ENCODE assay signal across 8 mouse cellular contexts in the genomic region with DNA sequence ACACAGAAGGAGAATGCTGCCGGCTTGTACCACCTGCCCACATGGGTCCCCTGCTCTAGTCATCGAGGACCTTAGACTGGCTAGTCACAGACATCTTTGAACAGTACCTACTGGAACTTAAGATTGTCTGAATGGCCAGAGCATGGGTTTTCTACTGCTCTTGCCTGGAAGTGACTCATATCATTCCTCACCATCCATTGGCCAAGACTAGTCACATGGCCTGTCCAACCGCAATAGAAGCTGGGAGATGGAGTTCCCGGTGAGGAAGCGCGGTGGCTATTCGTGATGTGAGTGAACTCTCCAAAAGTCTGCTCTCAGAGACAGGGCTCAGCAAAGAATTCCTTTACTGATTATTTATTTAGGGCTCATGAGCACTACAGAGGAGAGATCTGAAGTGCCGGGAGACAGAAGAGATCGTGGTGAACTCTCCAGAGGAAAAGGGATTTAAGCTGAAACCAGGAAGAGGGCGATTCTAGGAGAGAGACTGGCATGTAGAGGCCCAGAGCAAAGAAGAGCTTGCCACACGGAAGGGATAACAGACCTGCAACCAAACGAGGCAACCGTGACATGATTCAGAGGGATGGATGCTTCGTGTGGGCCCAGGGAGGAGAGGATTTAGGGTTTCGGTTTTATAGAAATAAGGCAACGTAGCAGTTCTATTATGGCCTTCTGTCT. TPM values are rescaled to one million over a fixed set of nuclear protein-coding genes. Genes with fewer than 3 reads are reported as not detected.
A peak's percentile ranks its signal among the peaks of the same experiment; 100 is the strongest.
DNase-seq lines count a peak whose midpoint lies in the region; ATAC-seq and TF ChIP-seq lines count a peak whose summit lies in the region.

No protein-coding gene starts in this region.

- POLR2A ChIA-PET in Patski (lab: Charles Lee): interaction anchor here (0.6 to 2.3 kb wide), 3 partner anchors 18 to 44 kb away, joined by 3 to 7 read pairs (median 4); no protein-coding TSS in a partner anchor

- no peak for TF ChIP-seq POLR2A in olfactory bulb, adult 2 months (IDR thresholded peaks at IDR 0.05; ENCODE audit: insufficient read depth, low read depth, low read length)

- no peaks in the 10 kb centered on the region for H3K27me3 ChIP-seq in Patski
- H3K27me3 ChIP-seq in hindbrain, embryonic 10.5 days (ENCODE audit: insufficient read depth, poor library complexity, severe bottlenecking): no peaks in the 10 kb centered on the region
- H3K27me3 ChIP-seq in lung, embryonic 15.5 days: no peaks in the 10 kb centered on the region

- 18% methylated on average over 16 of the region's 16 CpGs for WGBS in hindbrain, embryonic 10.5 days
- WGBS in lung, embryonic 15.5 days: 12% methylated on average over 16 of the region's 16 CpGs
- WGBS in olfactory bulb, adult 2 months: 9% methylated on average over 16 of the region's 16 CpGs

- peak overlapping the region; percentile 36 for H3K9ac ChIP-seq in lung, embryonic 15.5 days

- peak; percentile 76 for DNase-seq in Patski (ENCODE audit: low read depth, low spot score)
- peak; percentile 86 for DNase-seq in cerebellum, adult 9-10 months
- peak; percentile 80 for DNase-seq in hindbrain, embryonic 10.5 days (ENCODE audit: low spot score)
- DNase-seq in layer of hippocampus, adult 9-10 months (ENCODE audit: low spot score): peak; percentile 81
- DNase-seq in thymus, postnatal 10 days (ENCODE audit: low spot score in 2 of 2): peak; percentile 58 to 61

- peak; percentile 84 for ATAC-seq in Patski
- ATAC-seq in frontal cortex, adult (ENCODE audit: low TSS enrichment): peak; percentile 99
- peak; percentile 88 for ATAC-seq in lung, embryonic 15.5 days (ENCODE audit: borderline replicate concordance, extremely low read depth, low FRiP score, low TSS enrichment)

- peak overlapping the region; percentile 86 for H3K27ac ChIP-seq in hindbrain, embryonic 10.5 days
- peak overlapping the region; percentile 42; the same call in 1 of the 2 replicates for H3K27ac ChIP-seq in lung, embryonic 15.5 days
- H3K27ac ChIP-seq in olfactory bulb, adult 2 months (ENCODE audit: insufficient read depth, low read depth, low read length): no peak overlapping the region

- H3K36me3 ChIP-seq in hindbrain, embryonic 10.5 days: no peaks in the 10 kb centered on the region
- no peaks in the 10 kb centered on the region for H3K36me3 ChIP-seq in lung, embryonic 15.5 days

- no peaks in the 10 kb centered on the region for H3K9me3 ChIP-seq in hindbrain, embryonic 10.5 days
- H3K9me3 ChIP-seq in lung, embryonic 15.5 days: no peaks in the 10 kb centered on the region

- in situ Hi-C loops in Patski (cut with MboI; ENCODE audit: low pct_unique_long_range_greater_than_20kb): loop anchor here (5.0 kb wide), 1 partner anchor 41 kb away; no protein-coding TSS in a partner anchor

- CTCF ChIA-PET in Patski (lab: Charles Lee): interaction anchor here (1.2 to 1.3 kb wide), 4 partner anchors 9 to 47 kb away, joined by 3 to 5 read pairs (median 4); no protein-coding TSS in a partner anchor

- H3K4me2 ChIP-seq in lung, embryonic 15.5 days: peak overlapping the region; percentile 62

- TF ChIP-seq CTCF in Patski (IDR thresholded peaks at IDR 0.05): no peak
- no peak for TF ChIP-seq CTCF in olfactory bulb, adult 2 months (IDR thresholded peaks at IDR 0.05; ENCODE audit: insufficient read depth, low read depth, low read length)

- peak overlapping the region; percentile 63 for H3K4me3 ChIP-seq in hindbrain, embryonic 10.5 days
- peak overlapping the region; percentile 47 for H3K4me3 ChIP-seq in lung, embryonic 15.5 days
- peak overlapping the region; percentile 56 for H3K4me3 ChIP-seq in olfactory bulb, adult 2 months (ENCODE audit: insufficient read depth, low read depth, low read length)

- H3K4me1 ChIP-seq in hindbrain, embryonic 10.5 days (replicated peaks): peaks cover 31% of the 10 kb centered on the region
- H3K4me1 ChIP-seq in lung, embryonic 15.5 days: peaks cover 20% of the 10 kb centered on the region
- peaks cover 9% of the 10 kb centered on the region for H3K4me1 ChIP-seq in olfactory bulb, adult 2 months (ENCODE audit: control insufficient read depth, insufficient read depth, low read length)

RNA-seq across cellular contexts. Expression of gene Zfp362, which starts 5.7 kb away (rescaled TPM):
- 19.9 TPM for polyA plus RNA-seq in Patski (2021)
- 36.1 and 45.3 TPM in 2 replicates for polyA plus RNA-seq in hindbrain, embryonic 10.5 days (2016; fragmentation: Nextera tagmentation; extraction: Ambion mirVana)
- 34.6 and 39.3 TPM in 2 replicates for polyA plus RNA-seq in lung, embryonic 15.5 days (2015; fragmentation: Nextera tagmentation; extraction: Ambion mirVana)
- polyA plus RNA-seq in olfactory bulb, adult 2 months (2012; ENCODE audit: insufficient read depth, insufficient read length, low replicate concordance, missing spikeins): not detected in 2 replicates

RNA-seq across cellular contexts. Expression of gene A3galt2, which starts 56.4 kb away (rescaled TPM):
- 0.04 TPM for polyA plus RNA-seq in Patski (2021)
- polyA plus RNA-seq in hindbrain, embryonic 10.5 days (2016; fragmentation: Nextera tagmentation; extraction: Ambion mirVana): 0.18 and 0.26 TPM in 2 replicates
- polyA plus RNA-seq in lung, embryonic 15.5 days (2015; fragmentation: Nextera tagmentation; extraction: Ambion mirVana): 0.20 and 0.35 TPM in 2 replicates
- polyA plus RNA-seq in olfactory bulb, adult 2 months (2012; ENCODE audit: insufficient read depth, insufficient read length, low replicate concordance, missing spikeins): not detected in 2 replicates
